Mouse (Mus musculus): ENCODE data around the gene Itga7. TPM values are rescaled to one million over a fixed set of nuclear protein-coding genes. Genes with fewer than 3 reads are reported as not detected.
A peak's percentile ranks its signal among the peaks of the same experiment; 100 is the strongest.

The Itga7 gene
- total RNA-seq (2014; rRNA removed; ENCODE audit: low replicate concordance) (22.3 and 41.4 TPM in 2 replicates), polyA plus RNA-seq (2015; fragmentation: Nextera tagmentation; extraction: Ambion mirVana) (18.5 and 22.7 TPM in 2 replicates)

- Histone ChIP-seq H3K9ac (replicated peaks; ENCODE audit: low read depth, low read length) (peak within 1 kb of the TSS; percentile 60), H3K36me3 (replicated peaks; ENCODE audit: control insufficient read depth, insufficient read depth, low read length) (no peaks in the 10 kb centered on the region), H3K4me1 (ENCODE audit: control insufficient read depth, insufficient read depth) (peaks cover 37% of the 10 kb centered on the region; the same call in 1 of the 2 replicates), H3K4me2 (ENCODE audit: low read depth, low read length) (peak within 1 kb of the TSS; percentile 81), H3K9me3 (replicated peaks; ENCODE audit: control insufficient read depth, low read length) (no peaks in the 10 kb centered on the region), H3K27ac (ENCODE audit: low read depth) (no peak within 1 kb of the TSS), H3K4me3 (ENCODE audit: low read depth, low read length) (peak within 1 kb of the TSS; percentile 55), H3K27me3 (ENCODE audit: control insufficient read depth, insufficient read depth, low read length) (peaks cover 14% of the 10 kb centered on the region; the same call in 1 of the 2 replicates)
- no peak for DNase-seq (ENCODE audit: low spot score)
- WGBS: under 1% methylated on average over 26 of the region's 26 CpGs
- TF ChIP-seq CTCF (IDR thresholded peaks at IDR 0.05; ENCODE audit: low read depth): no peak
- TF ChIP-seq EP300 (IDR thresholded peaks at IDR 0.05; ENCODE audit: low read depth): no peak
- peak; percentile 55 for ATAC-seq (ENCODE audit: insufficient read depth, low read depth)
These were observed at the start of gene Itga7 for GRCm38 (mm10) chr10:128933574-128933973. Gene Itga7, plus strand, starts transcription at chr10:128933818.

DNA sequence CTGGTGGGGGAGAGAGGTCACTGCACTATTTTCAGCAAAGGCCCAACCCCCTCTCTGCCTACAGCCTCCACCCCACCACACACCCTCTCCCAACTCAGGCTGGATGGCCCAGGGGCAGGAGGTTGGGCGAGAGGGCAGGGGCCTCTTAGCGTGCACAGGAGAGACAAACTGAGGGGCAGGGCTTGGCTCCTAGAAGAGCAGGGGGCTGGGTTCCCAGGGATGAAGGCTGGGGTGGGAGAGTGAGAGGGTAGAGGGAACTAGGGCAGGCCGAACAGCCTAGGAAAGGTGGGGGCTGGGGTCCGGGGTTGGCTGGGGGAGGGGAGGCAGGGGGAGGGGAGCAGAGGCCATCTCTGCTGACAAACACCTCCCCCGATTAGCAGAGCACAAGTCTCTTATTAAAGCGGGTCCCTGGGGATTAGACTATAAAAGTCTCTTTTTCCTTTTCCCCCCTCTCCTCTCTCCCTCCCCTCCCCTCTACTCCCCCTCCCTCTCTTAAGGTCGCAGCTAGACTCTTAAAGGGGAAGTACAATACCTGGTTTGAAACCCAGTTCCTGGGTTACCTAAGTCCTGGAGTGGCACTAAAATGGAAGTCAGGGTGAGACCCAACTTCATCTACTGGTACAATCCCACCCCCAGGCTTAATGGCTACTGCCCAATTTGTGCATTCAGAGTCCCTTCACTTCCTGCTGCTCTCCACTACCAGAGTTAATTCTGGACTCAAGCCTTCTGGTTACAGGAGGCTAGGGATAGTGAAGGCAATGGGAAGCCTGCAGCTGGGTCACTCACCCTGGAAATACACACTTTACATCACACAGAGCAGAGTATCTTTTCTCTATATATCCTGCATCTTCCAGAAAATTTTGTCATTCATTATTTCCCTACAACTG is 44.4 kb upstream of the Itga7 start:
- H3K4me3 ChIP-seq (ENCODE audit: low read depth, low read length): peak overlapping the region; percentile 27
- TF ChIP-seq CTCF (IDR thresholded peaks at IDR 0.05; ENCODE audit: low read depth) (no peak), EP300 (IDR thresholded peaks at IDR 0.05; ENCODE audit: low read depth) (no peak)
- ATAC-seq (ENCODE audit: insufficient read depth, low read depth): peak; percentile 25
- peak overlapping the region; percentile 56 for H3K4me2 ChIP-seq (ENCODE audit: low read depth, low read length)
- peaks cover 13% of the 10 kb centered on the region for H3K4me1 ChIP-seq (ENCODE audit: control insufficient read depth, insufficient read depth)
- H3K9ac ChIP-seq (replicated peaks; ENCODE audit: low read depth, low read length): 0 out of 2 replicates have a peak overlapping the region, but pooled peaks have one; percentile 0
- DNase-seq (ENCODE audit: low spot score): peak; percentile 32
- H3K36me3 ChIP-seq (replicated peaks; ENCODE audit: control insufficient read depth, insufficient read depth, low read length): no peaks in the 10 kb centered on the region
- H3K27ac ChIP-seq (ENCODE audit: low read depth): no peak overlapping the region
- WGBS: 5% methylated on average over 5 of the region's 7 CpGs
- no peaks in the 10 kb centered on the region for H3K9me3 ChIP-seq (replicated peaks; ENCODE audit: control insufficient read depth, low read length)
- peaks cover 8% of the 10 kb centered on the region; the same call in 1 of the 2 replicates for H3K27me3 ChIP-seq (ENCODE audit: control insufficient read depth, insufficient read depth, low read length)

- WGBS: 13% methylated on average over 2 of the region's 2 CpGs
- no peak for ATAC-seq (ENCODE audit: insufficient read depth, low read depth)
- H3K27ac ChIP-seq (ENCODE audit: low read depth): no peak overlapping the region
- no peak overlapping the region for H3K9ac ChIP-seq (replicated peaks; ENCODE audit: low read depth, low read length)
- no peak for DNase-seq (ENCODE audit: low spot score)
- no peaks in the 10 kb centered on the region for H3K36me3 ChIP-seq (replicated peaks; ENCODE audit: control insufficient read depth, insufficient read depth, low read length)
- TF ChIP-seq CTCF (IDR thresholded peaks at IDR 0.05; ENCODE audit: low read depth): no peak
- no peak for TF ChIP-seq EP300 (IDR thresholded peaks at IDR 0.05; ENCODE audit: low read depth)
- H3K4me1 ChIP-seq (ENCODE audit: control insufficient read depth, insufficient read depth): peaks cover 15% of the 10 kb centered on the region
- peak overlapping the region; percentile 74 for H3K4me2 ChIP-seq (ENCODE audit: low read depth, low read length)
- H3K9me3 ChIP-seq (replicated peaks; ENCODE audit: control insufficient read depth, low read length): no peaks in the 10 kb centered on the region
- H3K27me3 ChIP-seq (ENCODE audit: control insufficient read depth, insufficient read depth, low read length): peaks cover 8% of the 10 kb centered on the region; the same call in 1 of the 2 replicates
- no peak overlapping the region; the same call in 1 of the 2 replicates for H3K4me3 ChIP-seq (ENCODE audit: low read depth, low read length)
These were observed 43.8 kb upstream of the Itga7 start for GRCm38 (mm10) chr10:128889846-128890245.

- Histone ChIP-seq H3K4me2 (ENCODE audit: low read depth, low read length) (peak overlapping the region; percentile 74), H3K27me3 (ENCODE audit: control insufficient read depth, insufficient read depth, low read length) (peaks cover 8% of the 10 kb centered on the region; the same call in 1 of the 2 replicates), H3K9ac (replicated peaks; ENCODE audit: low read depth, low read length) (peak overlapping the region; percentile 63), H3K9me3 (replicated peaks; ENCODE audit: control insufficient read depth, low read length) (no peaks in the 10 kb centered on the region), H3K4me1 (ENCODE audit: control insufficient read depth, insufficient read depth) (peaks cover 20% of the 10 kb centered on the region), H3K36me3 (replicated peaks; ENCODE audit: control insufficient read depth, insufficient read depth, low read length) (no peaks in the 10 kb centered on the region), H3K4me3 (ENCODE audit: low read depth, low read length) (peak overlapping the region; percentile 54), H3K27ac (ENCODE audit: low read depth) (no peak overlapping the region)
- TF ChIP-seq CTCF (IDR thresholded peaks at IDR 0.05; ENCODE audit: low read depth) (no peak), EP300 (IDR thresholded peaks at IDR 0.05; ENCODE audit: low read depth) (no peak)
- 0 out of 2 replicates have a peak, but pooled peaks have one; percentile 2 for ATAC-seq (ENCODE audit: insufficient read depth, low read depth)
- WGBS: 3% methylated on average over 40 of the region's 40 CpGs
- no peak for DNase-seq (ENCODE audit: low spot score)
These were observed 43.0 kb upstream of the Itga7 start for GRCm38 (mm10) chr10:128890383-128891295.

Data from heart, postnatal 0 days (tissue).